Mouse (Mus musculus) embryonic facial prominence, embryonic 13.5 days (tissue): ENCODE data around the gene Slc35e2. TPM values are rescaled to one million over a fixed set of nuclear protein-coding genes. Genes with fewer than 3 reads are reported as not detected.

Experiments
- ATAC-seq: fragments of 200-750 bp; cut with Nextera tagmentation; 2 replicates; pipeline ENCODE4 v1.8.0; 2017; ENCODE audit warnings: low read depth; ENCODE audit not compliant: insufficient number of reproducible peaks, insufficient read depth, low FRiP score, low TSS enrichment
- H3K27ac ChIP-seq: fragments of 300-500 bp; sonication (generic); 2 replicates; pipeline ENCODE4 v1.5.1; 2015; ENCODE audit warnings: moderate library complexity, mild to moderate bottlenecking, inconsistent platforms
- H3K27me3 ChIP-seq: fragments of 300-500 bp; sonication (generic); 2 replicates; pipeline ENCODE4 v1.6.1; 2015; ENCODE audit warnings: mild to moderate bottlenecking, inconsistent platforms
- H3K36me3 ChIP-seq: fragments of 300-500 bp; sonication (generic); 2 replicates; pipeline ENCODE4 v1.6.1; 2015; ENCODE audit warnings: mild to moderate bottlenecking, inconsistent platforms
- H3K4me1 ChIP-seq: fragments of 300-500 bp; sonication (generic); 2 replicates; pipeline ENCODE4 v1.6.1; 2015; ENCODE audit warnings: inconsistent platforms
- H3K4me2 ChIP-seq: fragments of 300-500 bp; sonication (generic); 2 replicates; pipeline ENCODE4 v1.6.1; 2015; ENCODE audit warnings: moderate library complexity, mild to moderate bottlenecking, inconsistent platforms
- H3K4me3 ChIP-seq: fragments of 300-500 bp; sonication (generic); 2 replicates; pipeline ENCODE4 v1.5.1; 2015; ENCODE audit warnings: mild to moderate bottlenecking, inconsistent platforms
- H3K9ac ChIP-seq: fragments of 300-500 bp; sonication (generic); 2 replicates; pipeline ENCODE4 v1.6.1; 2015; ENCODE audit warnings: mild to moderate bottlenecking, inconsistent platforms
- H3K9me3 ChIP-seq: fragments of 300-500 bp; sonication (generic); 2 replicates; pipeline ENCODE4 v1.6.1; 2016; ENCODE audit warnings: inconsistent platforms
- WGBS: fragments of 180-500 bp; shearing (Covaris S2); methylation state at CpG from one replicate; pipeline ENCODE4 v1.1.7; 2015; ENCODE audit warnings: mixed read lengths; 5-methylcytosine and 5-hydroxymethylcytosine counted together
- polyA plus RNA-seq: library from polyadenylated mRNA; unstranded; fragments of >200 nt; fragmentation: Nextera tagmentation; extraction: Ambion mirVana; gene quantifications from 2 replicates; pipeline ENCODE4 v1.2.1, GENCODE M21; 2015

Gene Slc35e2
- polyA plus RNA-seq, 1 experiment from 2014 or later: 10.5 TPM

DNA sequence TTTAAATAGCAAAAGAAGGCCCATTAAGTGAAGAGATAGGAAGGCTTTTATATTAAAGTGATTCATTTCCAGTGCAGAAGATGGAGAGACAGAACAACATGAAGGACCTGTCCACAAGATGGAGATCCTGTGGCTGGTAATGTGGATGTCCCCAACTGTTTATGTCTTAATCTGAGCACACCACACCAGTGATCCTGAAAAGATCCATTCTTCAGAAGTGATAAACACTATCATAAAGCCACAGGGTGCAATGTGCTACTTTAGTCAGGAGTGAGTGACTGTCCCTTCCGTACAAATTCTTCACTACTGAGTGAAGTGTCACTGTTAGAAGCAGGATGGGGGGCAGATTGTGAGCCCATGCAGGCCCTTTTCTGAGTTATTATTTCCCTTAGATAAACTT is 1.5 kb downstream of the Slc35e2 start:
- WGBS: 81% methylated on average over 1 of the region's 1 CpGs
- H3K4me3 ChIP-seq: peak overlapping the region; percentile 97
- H3K4me2 ChIP-seq: peak overlapping the region; percentile 87
- H3K9ac ChIP-seq: no peak overlapping the region
- peaks cover 11% of the 10 kb centered on the region; the same call in 1 of the 2 replicates for H3K4me1 ChIP-seq
- H3K27me3 ChIP-seq: no peaks in the 10 kb centered on the region
- no peak overlapping the region for H3K27ac ChIP-seq
- peaks cover 25% of the 10 kb centered on the region; the same call in 1 of the 2 replicates for H3K36me3 ChIP-seq
- H3K9me3 ChIP-seq: no peaks in the 10 kb centered on the region
- no peak for ATAC-seq

- Histone ChIP-seq H3K36me3 (peaks cover 25% of the 10 kb centered on the region; the same call in 1 of the 2 replicates), H3K27ac (no peak overlapping the region), H3K9me3 (no peaks in the 10 kb centered on the region), H3K27me3 (no peaks in the 10 kb centered on the region), H3K9ac (no peak overlapping the region), H3K4me3 (no peak overlapping the region), H3K4me2 (no peak overlapping the region), H3K4me1 (peaks cover 11% of the 10 kb centered on the region; the same call in 1 of the 2 replicates)
- WGBS: 96% methylated on average over 6 of the region's 6 CpGs
- ATAC-seq: no peak
Observed at GRCm38 (mm10) chr4:155603801-155604200, 2.6 kb downstream of the Slc35e2 start.

GRCm38 (mm10) chr4:155605132-155605531 is 3.9 kb downstream of the Slc35e2 start:
- H3K4me2 ChIP-seq: no peak overlapping the region
- no peak overlapping the region for H3K4me3 ChIP-seq
- H3K9ac ChIP-seq: no peak overlapping the region
- no peaks in the 10 kb centered on the region for H3K27me3 ChIP-seq
- no peaks in the 10 kb centered on the region for H3K9me3 ChIP-seq
- H3K4me1 ChIP-seq: peaks cover 11% of the 10 kb centered on the region; the same call in 1 of the 2 replicates
- H3K36me3 ChIP-seq: peaks cover 30% of the 10 kb centered on the region
- no peak overlapping the region for H3K27ac ChIP-seq
- 93% methylated on average over 4 of the region's 4 CpGs for WGBS
- no peak for ATAC-seq

GRCm38 (mm10) chr4:155606825-155607224 is 5.6 kb downstream of the Slc35e2 start:
- Histone ChIP-seq H3K4me1 (peaks cover 11% of the 10 kb centered on the region; the same call in 1 of the 2 replicates), H3K9ac (no peak overlapping the region), H3K4me3 (no peak overlapping the region), H3K4me2 (no peak overlapping the region), H3K36me3 (peaks cover 45% of the 10 kb centered on the region), H3K27me3 (no peaks in the 10 kb centered on the region), H3K27ac (no peak overlapping the region), H3K9me3 (no peaks in the 10 kb centered on the region)
- WGBS: 85% methylated on average over 2 of the region's 2 CpGs
- ATAC-seq: no peak

DNA sequence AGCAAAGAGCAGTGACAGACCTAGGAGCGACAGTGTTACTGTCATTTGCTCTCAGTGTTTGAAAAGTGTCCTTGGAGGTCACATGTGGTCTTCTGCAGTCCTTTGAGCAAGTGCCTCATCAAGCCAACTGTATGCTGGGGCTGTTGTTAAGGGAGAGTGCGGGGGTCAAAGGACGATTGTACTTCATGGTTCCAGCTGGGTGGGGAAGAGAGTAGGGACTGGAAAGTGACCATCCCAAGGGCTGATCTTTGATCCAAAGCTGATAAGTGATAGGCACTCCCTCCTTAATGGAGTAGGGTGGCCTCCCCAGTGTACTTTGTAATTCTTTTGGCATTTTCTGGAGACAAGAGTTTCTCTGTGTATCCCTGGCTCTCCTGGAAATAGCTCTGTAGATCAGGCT is 10.6 kb downstream of the Slc35e2 start:
- Histone ChIP-seq H3K27me3 (no peaks in the 10 kb centered on the region), H3K9ac (no peak overlapping the region), H3K9me3 (no peaks in the 10 kb centered on the region), H3K27ac (no peak overlapping the region), H3K36me3 (peaks cover 68% of the 10 kb centered on the region), H3K4me1 (no peaks in the 10 kb centered on the region), H3K4me2 (no peak overlapping the region), H3K4me3 (no peak overlapping the region)
- 93% methylated on average over 3 of the region's 3 CpGs for WGBS
- no peak for ATAC-seq

GRCm38 (mm10) chr4:155613264-155613663 is 12.0 kb downstream of the Slc35e2 start:
- no peaks in the 10 kb centered on the region for H3K9me3 ChIP-seq
- H3K4me3 ChIP-seq: no peak overlapping the region
- H3K27me3 ChIP-seq: no peaks in the 10 kb centered on the region
- no peaks in the 10 kb centered on the region for H3K4me1 ChIP-seq
- ATAC-seq: no peak
- H3K27ac ChIP-seq: no peak overlapping the region
- WGBS: 95% methylated on average over 3 of the region's 3 CpGs
- H3K4me2 ChIP-seq: no peak overlapping the region
- H3K9ac ChIP-seq: no peak overlapping the region
- peaks cover 79% of the 10 kb centered on the region for H3K36me3 ChIP-seq

DNA sequence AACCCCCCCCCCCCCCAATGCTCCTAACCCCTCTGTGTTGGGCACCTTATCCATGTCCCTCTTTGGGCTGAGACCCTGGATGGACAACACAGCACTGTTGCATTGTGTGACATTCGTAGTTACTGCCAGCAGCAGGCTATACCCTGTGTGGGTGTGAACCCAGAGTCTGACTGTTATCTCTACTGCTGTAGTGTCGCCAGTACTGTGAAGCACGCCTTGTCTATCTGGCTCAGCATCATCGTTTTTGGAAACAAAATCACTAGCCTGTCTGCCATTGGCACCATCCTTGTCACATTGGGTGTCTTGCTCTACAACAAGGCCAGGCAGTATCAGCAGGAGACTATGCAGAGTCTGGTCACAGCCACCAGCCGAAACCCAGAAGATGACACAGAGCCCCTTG is 17.1 kb downstream of the Slc35e2 start:
- Histone ChIP-seq H3K4me2 (no peak overlapping the region), H3K9me3 (no peaks in the 10 kb centered on the region), H3K27me3 (no peaks in the 10 kb centered on the region), H3K36me3 (peaks cover 81% of the 10 kb centered on the region), H3K4me1 (no peaks in the 10 kb centered on the region), H3K27ac (no peak overlapping the region), H3K4me3 (no peak overlapping the region), H3K9ac (no peak overlapping the region)
- 96% methylated on average over 5 of the region's 5 CpGs for WGBS
- ATAC-seq: no peak

- peak within 1 kb of the TSS; percentile 72 for H3K4me2 ChIP-seq
- peak within 1 kb of the TSS; percentile 97 for H3K4me3 ChIP-seq
- H3K9me3 ChIP-seq: no peaks in the 10 kb centered on the region
- H3K27me3 ChIP-seq: no peaks in the 10 kb centered on the region
- peak; percentile 99 for ATAC-seq
- peak within 1 kb of the TSS; percentile 91 for H3K9ac ChIP-seq
- peaks cover 5% of the 10 kb centered on the region; the same call in 1 of the 2 replicates for H3K4me1 ChIP-seq
- peak within 1 kb of the TSS; percentile 95 for H3K27ac ChIP-seq
- peaks cover 51% of the 10 kb centered on the region for H3K36me3 ChIP-seq
- under 1% methylated on average over 84 of the region's 84 CpGs for WGBS
Observed at GRCm38 (mm10) chr4:155624338-155625291, 23.4 kb downstream of the Slc35e2 start, which contains the start of gene Cdk11b. Cdk11b (plus strand) TSS chr4:155624854.

DNA sequence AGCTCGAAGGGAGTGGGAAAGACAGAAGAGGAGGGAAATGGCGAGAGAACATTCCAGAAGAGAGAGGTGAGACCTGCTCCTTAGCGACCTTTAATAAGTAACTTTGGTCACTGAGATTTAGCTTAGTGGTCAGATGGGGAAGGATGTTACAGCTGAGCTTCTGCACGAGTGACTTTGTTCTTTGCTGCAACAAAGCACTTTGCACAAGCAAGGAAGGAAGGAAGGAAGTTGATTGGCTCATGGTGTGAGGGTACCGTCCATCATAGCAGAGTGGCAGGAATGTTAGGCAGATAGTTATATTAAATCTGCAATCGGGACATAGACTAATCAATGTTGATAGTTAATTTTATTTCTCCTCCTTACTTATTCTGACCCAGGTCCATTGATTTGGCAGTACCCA is 29.1 kb downstream of the Slc35e2 start:
- Histone ChIP-seq H3K4me1 (0 out of 2 replicates have a peak, but pooled peaks cover 2% of the 10 kb centered on the region), H3K27ac (no peak overlapping the region), H3K36me3 (peaks cover 73% of the 10 kb centered on the region), H3K9ac (no peak overlapping the region), H3K9me3 (no peaks in the 10 kb centered on the region), H3K27me3 (no peaks in the 10 kb centered on the region), H3K4me3 (no peak overlapping the region), H3K4me2 (no peak overlapping the region)
- 89% methylated on average over 6 of the region's 6 CpGs for WGBS
- ATAC-seq: no peak

GRCm38 (mm10) chr4:155635766-155636499 is 34.7 kb downstream of the Slc35e2 start:
- no peaks in the 10 kb centered on the region for H3K9me3 ChIP-seq
- H3K36me3 ChIP-seq: peaks cover 87% of the 10 kb centered on the region
- no peaks in the 10 kb centered on the region for H3K27me3 ChIP-seq
- no peak overlapping the region for H3K27ac ChIP-seq
- H3K4me1 ChIP-seq: no peaks in the 10 kb centered on the region
- no peak overlapping the region for H3K9ac ChIP-seq
- ATAC-seq: no peak
- no peak overlapping the region for H3K4me2 ChIP-seq
- H3K4me3 ChIP-seq: no peak overlapping the region

DNA sequence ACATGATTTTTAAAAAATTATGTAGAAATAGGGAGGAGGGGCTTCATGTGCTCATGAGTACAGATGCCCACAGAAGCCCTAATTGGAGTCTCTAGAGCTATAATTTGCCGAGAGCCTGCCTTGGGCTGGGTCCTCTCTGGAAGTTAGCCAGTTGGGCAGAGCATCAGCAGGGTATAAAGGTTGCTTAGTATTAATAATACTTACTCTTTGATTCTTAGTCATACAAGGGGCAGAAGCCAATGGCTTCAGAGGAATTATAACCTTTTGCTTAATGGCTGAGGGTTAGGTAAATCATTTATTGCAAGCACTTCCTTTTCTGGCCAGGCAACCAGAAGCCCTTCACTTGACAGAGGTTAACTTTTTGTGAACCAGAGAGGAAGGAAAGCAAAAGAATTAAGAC is 42.3 kb downstream of the Slc35e2 start:
- WGBS: 84% methylated on average over 1 of the region's 1 CpGs
- ATAC-seq: no peak
- peaks cover 83% of the 10 kb centered on the region for H3K36me3 ChIP-seq

More for the DNA sequence above, 42.3 kb downstream of the Slc35e2 start:
- H3K9me3 ChIP-seq: no peaks in the 10 kb centered on the region
- H3K27me3 ChIP-seq: no peaks in the 10 kb centered on the region
- no peak overlapping the region for H3K4me2 ChIP-seq
- no peak overlapping the region for H3K9ac ChIP-seq
- H3K4me1 ChIP-seq: no peaks in the 10 kb centered on the region
- no peak overlapping the region for H3K27ac ChIP-seq
- H3K4me3 ChIP-seq: no peak overlapping the region
